Mouse (Mus musculus): ENCODE results near the gene Cdc42bpb.

DNA sequence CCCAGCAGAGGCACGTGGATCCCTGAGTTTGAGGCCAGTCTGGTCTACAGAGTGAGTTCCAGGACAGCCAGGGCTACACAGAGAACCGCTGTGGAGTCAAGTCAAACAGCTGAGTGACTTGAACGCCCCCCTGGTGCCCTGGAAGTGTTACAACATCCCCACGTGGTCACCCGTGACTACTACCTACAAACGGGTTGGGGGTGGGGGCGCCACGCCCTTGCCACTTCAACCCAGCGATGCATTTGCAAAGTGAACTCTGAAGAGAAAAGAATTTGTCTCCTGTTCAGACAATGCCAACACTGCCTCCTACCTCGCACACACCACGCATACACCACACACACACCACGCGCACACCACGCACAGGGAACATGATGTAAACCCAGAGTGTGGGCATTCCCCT lies 67.6 kb downstream of the Cdc42bpb start:
- TF ChIP-seq CTCF (IDR thresholded peaks at IDR 0.05; ENCODE audit: control insufficient read depth, insufficient read depth, insufficient replicate concordance, low read depth, low read length): no peak
- no peak for TF ChIP-seq POLR2A (IDR thresholded peaks at IDR 0.05; ENCODE audit: control insufficient read depth, low read depth, low read length)
